Mouse (Mus musculus): ENCODE measurements at regions not wholly inside any gene's neighbourhood (a gene's known extent, or its start where the extent isn't known, plus 50 kb on each side); places are given as distances from the start of the nearest gene placed in this dataset. TPM values are rescaled to one million over a fixed set of nuclear protein-coding genes. Genes with fewer than 3 reads are reported as not detected.

DNA sequence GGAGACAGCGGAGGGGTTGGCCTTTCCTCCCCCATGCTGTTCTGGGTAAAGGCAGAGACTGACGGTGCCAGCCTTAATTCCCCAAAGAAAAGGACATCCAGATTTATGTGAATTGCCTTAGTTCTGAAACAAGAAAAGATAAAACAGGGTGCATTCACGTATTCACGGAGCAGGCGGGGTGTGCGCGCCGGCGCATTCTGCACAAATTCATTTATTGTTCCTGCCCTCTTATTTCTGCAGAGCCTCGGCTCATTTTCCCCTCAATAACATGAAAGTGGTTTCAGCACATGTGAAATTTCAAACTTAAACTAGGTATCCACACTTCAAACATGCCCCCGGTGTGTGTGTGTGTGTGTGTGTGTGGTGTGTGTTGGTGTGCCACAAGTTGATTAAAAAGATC is 70.3 kb upstream of the Zfhx3 start:
- Histone ChIP-seq H3K27me3 (no peaks in the 10 kb centered on the region), H3K9ac (peak overlapping the region; percentile 55; the same call in 1 of the 2 replicates), H3K36me3 (no peaks in the 10 kb centered on the region), H3K4me3 (peak overlapping the region; percentile 11; the same call in 1 of the 2 replicates), H3K4me1 (replicated peaks) (peaks cover 13% of the 10 kb centered on the region), H3K27ac (no peak overlapping the region), H3K4me2 (peak overlapping the region; percentile 46), H3K9me3 (no peaks in the 10 kb centered on the region)
- ATAC-seq (ENCODE audit: low FRiP score), result no peak
- WGBS, result 30% methylated on average over 11 of the region's 11 CpGs

DNA sequence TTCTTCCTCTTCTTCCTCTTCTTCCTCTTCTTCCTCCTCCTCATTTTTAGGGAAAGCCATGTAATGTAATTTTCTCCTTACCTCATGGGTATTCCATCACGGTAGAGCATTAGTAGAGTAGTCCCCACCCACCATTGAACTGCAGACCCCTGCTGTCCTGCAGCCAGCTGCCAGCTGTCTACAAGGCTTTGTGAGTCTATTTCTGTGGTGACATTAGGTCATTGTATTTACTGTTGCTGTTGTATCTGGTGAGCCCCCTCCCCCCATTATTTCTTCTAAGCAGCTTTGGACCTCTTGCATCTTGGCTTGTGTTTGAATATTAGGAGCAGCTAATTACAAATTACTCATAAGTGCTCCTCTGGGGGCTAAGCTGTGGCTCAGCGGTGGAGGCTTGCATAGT is 66.0 kb upstream of the Zfhx3 start:
- peaks cover 17% of the 10 kb centered on the region; the same call in 1 of the 2 replicates for H3K27me3 ChIP-seq
- H3K9me3 ChIP-seq, result no peaks in the 10 kb centered on the region
- H3K4me2 ChIP-seq, result no peak overlapping the region
- 33% methylated on average over 2 of the region's 2 CpGs for WGBS
- peaks cover 13% of the 10 kb centered on the region for H3K4me1 ChIP-seq (replicated peaks)
- no peak for ATAC-seq (ENCODE audit: low FRiP score)
- no peak overlapping the region for H3K27ac ChIP-seq
- H3K36me3 ChIP-seq, result no peaks in the 10 kb centered on the region
- H3K9ac ChIP-seq, result no peak overlapping the region
- H3K4me3 ChIP-seq, result no peak overlapping the region

DNA sequence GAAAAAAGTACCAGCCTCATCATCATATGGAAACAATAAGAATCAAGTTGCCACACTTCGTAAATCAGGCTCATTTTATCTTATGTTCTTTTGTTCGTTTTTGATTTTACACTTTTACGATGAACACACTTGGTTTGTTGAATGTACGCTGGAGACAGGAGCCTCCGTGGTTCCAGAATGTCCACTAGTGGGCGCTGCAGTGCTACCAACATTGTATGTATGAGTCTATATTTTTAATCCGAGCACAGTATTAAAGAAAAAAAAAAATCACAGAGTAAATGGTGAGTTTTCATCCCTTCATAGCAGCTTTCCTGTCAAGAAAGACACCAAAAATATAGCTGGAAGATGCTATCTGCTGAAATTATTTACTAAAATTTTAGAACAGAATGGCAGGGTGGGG is 60.6 kb upstream of the Zfhx3 start:
- peaks cover 21% of the 10 kb centered on the region; the same call in 1 of the 2 replicates for H3K27me3 ChIP-seq
- no peaks in the 10 kb centered on the region for H3K36me3 ChIP-seq
- H3K9me3 ChIP-seq, result no peaks in the 10 kb centered on the region
- no peak for ATAC-seq (ENCODE audit: low FRiP score)
- H3K27ac ChIP-seq, result peak overlapping the region; percentile 71
- 21% methylated on average over 7 of the region's 7 CpGs for WGBS
- H3K9ac ChIP-seq, result no peak overlapping the region
- H3K4me1 ChIP-seq (replicated peaks), result 0 out of 2 replicates have a peak, but pooled peaks cover 12% of the 10 kb centered on the region
- no peak overlapping the region for H3K4me2 ChIP-seq
- H3K4me3 ChIP-seq, result no peak overlapping the region

DNA sequence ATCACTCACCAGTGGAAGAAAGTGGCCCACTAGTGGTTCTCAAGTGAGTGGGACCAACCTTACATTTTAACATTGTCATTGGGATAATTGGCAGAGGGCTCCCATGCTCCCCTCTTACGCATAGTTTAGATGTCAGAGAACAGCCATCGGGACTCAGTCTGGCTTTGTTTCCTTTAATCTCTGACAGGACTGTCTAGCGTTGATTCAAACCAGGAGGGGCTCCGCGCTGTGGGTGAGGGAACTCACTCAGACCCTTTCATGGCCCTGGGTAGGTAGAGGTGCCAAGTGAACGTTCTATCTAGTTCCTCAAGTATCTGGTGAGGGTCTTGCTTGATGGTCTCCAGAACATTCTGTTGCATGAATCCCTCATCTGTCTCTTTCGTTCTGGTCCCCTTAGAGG is 56.9 kb upstream of the Zfhx3 start:
- Histone ChIP-seq H3K9ac (no peak overlapping the region), H3K27ac (no peak overlapping the region), H3K4me3 (no peak overlapping the region), H3K4me1 (replicated peaks) (0 out of 2 replicates have a peak, but pooled peaks cover 12% of the 10 kb centered on the region), H3K27me3 (0 out of 2 replicates have a peak, but pooled peaks cover 4% of the 10 kb centered on the region), H3K36me3 (no peaks in the 10 kb centered on the region), H3K4me2 (no peak overlapping the region), H3K9me3 (no peaks in the 10 kb centered on the region)
- no peak for ATAC-seq (ENCODE audit: low FRiP score)
- 54% methylated on average over 7 of the region's 7 CpGs for WGBS

- no peak overlapping the region for H3K9ac ChIP-seq
- no peak for ATAC-seq (ENCODE audit: low FRiP score)
- no peak overlapping the region for H3K27ac ChIP-seq
- 0 out of 2 replicates have a peak, but pooled peaks cover 4% of the 10 kb centered on the region for H3K27me3 ChIP-seq
- no peaks in the 10 kb centered on the region for H3K9me3 ChIP-seq
- 0 out of 2 replicates have a peak, but pooled peaks cover 12% of the 10 kb centered on the region for H3K4me1 ChIP-seq (replicated peaks)
- no peak overlapping the region for H3K4me3 ChIP-seq
- no peak overlapping the region for H3K4me2 ChIP-seq
- no peaks in the 10 kb centered on the region for H3K36me3 ChIP-seq
- WGBS, result 64% methylated on average over 5 of the region's 5 CpGs
Measured at GRCm38 (mm10) chr8:107885971-107886370, 56.5 kb upstream of the Zfhx3 start.

DNA sequence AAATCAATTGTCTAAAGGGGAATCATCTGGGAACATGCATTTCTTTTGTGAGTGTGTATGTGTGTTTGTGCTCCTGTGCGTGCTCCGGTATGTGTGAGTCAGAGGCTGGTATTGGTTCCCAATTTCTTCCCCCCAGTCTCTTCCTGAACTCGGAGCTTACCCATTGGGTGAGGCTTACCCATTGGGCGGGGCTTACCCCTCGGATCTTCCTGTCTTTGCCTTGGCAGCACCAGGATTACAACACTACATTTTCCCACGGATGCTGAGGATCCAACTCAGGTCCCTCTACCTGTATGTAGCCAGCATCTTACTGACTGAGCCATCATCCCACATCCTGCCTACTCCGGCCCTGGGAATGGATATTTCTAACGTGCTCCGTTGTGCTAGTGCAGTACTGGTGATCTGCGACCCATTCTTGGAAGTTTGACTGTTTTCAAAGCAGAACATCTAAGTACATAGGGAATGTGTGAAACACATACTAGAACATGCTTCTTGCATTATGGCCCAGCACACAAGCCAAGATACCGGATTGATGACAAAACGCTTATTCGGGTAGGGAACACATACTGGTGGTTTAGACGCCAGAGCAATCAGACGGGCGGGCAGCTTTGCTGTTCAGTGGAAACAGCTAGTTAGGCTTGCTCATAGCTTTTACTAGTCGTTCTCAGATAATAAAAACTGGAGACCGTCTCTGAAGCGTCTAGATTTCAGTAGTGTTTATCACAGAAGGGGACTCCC is 55.8 kb upstream of the Zfhx3 start:
- Histone ChIP-seq H3K9me3 (no peaks in the 10 kb centered on the region), H3K4me3 (no peak overlapping the region), H3K9ac (no peak overlapping the region), H3K36me3 (no peaks in the 10 kb centered on the region), H3K27me3 (0 out of 2 replicates have a peak, but pooled peaks cover 4% of the 10 kb centered on the region), H3K4me2 (no peak overlapping the region), H3K4me1 (replicated peaks) (0 out of 2 replicates have a peak, but pooled peaks cover 12% of the 10 kb centered on the region), H3K27ac (no peak overlapping the region)
- 87% methylated on average over 19 of the region's 19 CpGs for WGBS
- ATAC-seq (ENCODE audit: low FRiP score), result no peak

- ATAC-seq (ENCODE audit: low FRiP score), result no peak
- Histone ChIP-seq H3K4me3 (no peak overlapping the region), H3K9ac (no peak overlapping the region), H3K27ac (no peak overlapping the region), H3K27me3 (0 out of 2 replicates have a peak, but pooled peaks cover 4% of the 10 kb centered on the region), H3K4me2 (no peak overlapping the region), H3K4me1 (replicated peaks) (0 out of 2 replicates have a peak, but pooled peaks cover 11% of the 10 kb centered on the region), H3K9me3 (no peaks in the 10 kb centered on the region), H3K36me3 (no peaks in the 10 kb centered on the region)
- WGBS, result 53% methylated on average over 10 of the region's 10 CpGs
Measured at GRCm38 (mm10) chr8:107887333-107887732, 55.1 kb upstream of the Zfhx3 start.

GRCm38 (mm10) chr8:107890922-107891321 is 51.5 kb upstream of the Zfhx3 start:
- WGBS, result 77% methylated on average over 5 of the region's 5 CpGs
- 0 out of 2 replicates have a peak, but pooled peaks cover under 1% of the 10 kb centered on the region for H3K27me3 ChIP-seq

More at GRCm38 (mm10) chr8:107890922-107891321, 51.5 kb upstream of the Zfhx3 start:
- Histone ChIP-seq H3K27ac (no peak overlapping the region), H3K4me1 (replicated peaks) (no peaks in the 10 kb centered on the region), H3K9me3 (no peaks in the 10 kb centered on the region), H3K36me3 (no peaks in the 10 kb centered on the region), H3K9ac (no peak overlapping the region), H3K4me2 (no peak overlapping the region), H3K4me3 (no peak overlapping the region)
- ATAC-seq (ENCODE audit: low FRiP score), result no peak

Small RNA genes in the stretch of these regions (microRNA-seq; reads per million reads assigned to microRNA genes)
- gene Gm22825, result not detected
- not detected for gene Gm23646

Measured in hindbrain, embryonic 13.5 days (tissue).